Mouse (Mus musculus) CH12.LX (cell line): ENCODE results near the gene Ccdc162. TPM values are rescaled to one million over a fixed set of nuclear protein-coding genes. Genes with fewer than 3 reads are reported as not detected.

Experiments
- DNase-seq: peaks from one replicate; pipeline ENCODE4 v3.0.0-alpha.2; 2013; ENCODE audit errors: extremely low read depth
- H3K27ac ChIP-seq: 2 replicates; pipeline ENCODE4 v1.5.1; 2012; ENCODE audit warnings: low read depth, mild to moderate bottlenecking, control low read depth, moderate library complexity; ENCODE audit not compliant: insufficient read depth
- H3K27me3 ChIP-seq: replicated peaks from 2 replicates; pipeline ENCODE3; 2012; ENCODE audit warnings: inconsistent platforms
- H3K36me3 ChIP-seq, 2 experiments: replicated peaks in 1 of 2; 2 replicates each; pipeline versions ENCODE3 to v1.6.1; 2012; ENCODE audit warnings: inconsistent platforms in 1 of 2, low read length in 1 of 2, mild to moderate bottlenecking in 1 of 2, mixed read lengths in 1 of 2, moderate library complexity in 1 of 2; ENCODE audit not compliant: control insufficient read depth in 1 of 2, insufficient read depth in 1 of 2
- H3K4me1 ChIP-seq, 2 experiments: 2 replicates each; pipeline ENCODE4 v1.6.1; 2012; ENCODE audit warnings: inconsistent platforms in 1 of 2, moderate library complexity in 1 of 2; ENCODE audit not compliant: insufficient read depth in 2 of 2, control insufficient read depth in 1 of 2
- H3K4me2 ChIP-seq: 2 replicates; pipeline ENCODE4 v1.6.1; 2012; ENCODE audit warnings: low read depth, mild to moderate bottlenecking, control low read depth; ENCODE audit not compliant: poor library complexity, insufficient read depth, severe bottlenecking
- H3K4me3 ChIP-seq, 3 experiments: fragments of 150-350 bp in 1 of 3; sonication (generic) in 1 of 3; replicated peaks in 1 of 3; 2 replicates each; pipeline versions ENCODE3 to v1.5.1; 2011 to 2012; ENCODE audit warnings: low read depth in 2 of 3, low read length in 2 of 3, mild to moderate bottlenecking in 2 of 3, moderate library complexity in 2 of 3, control low read depth in 1 of 3, improper control_type of control experiment in 1 of 3, inconsistent platforms in 1 of 3, mixed read lengths in 1 of 3; ENCODE audit not compliant: poor library complexity in 1 of 3
- H3K79me2 ChIP-seq: replicated peaks from 2 replicates; pipeline ENCODE4 v1.6.1; 2012; ENCODE audit warnings: mild to moderate bottlenecking, moderate library complexity; ENCODE audit not compliant: control insufficient read depth, poor library complexity, insufficient read depth, severe bottlenecking; ENCODE audit errors: extremely low read depth
- H3K9ac ChIP-seq: 2 replicates; pipeline ENCODE4 v1.6.1; 2012; ENCODE audit warnings: low read depth, mild to moderate bottlenecking, control low read depth, moderate library complexity; ENCODE audit not compliant: insufficient read depth
- H3K9me3 ChIP-seq: replicated peaks from 2 replicates; pipeline ENCODE3; 2012; ENCODE audit warnings: low read length, inconsistent platforms, mixed read lengths
- BHLHE40 ChIP-seq: IDR thresholded peaks from 2 replicates; pipeline ENCODE4 v1.6.1; 2011; ENCODE audit warnings: mild to moderate bottlenecking, low read depth, low read length, improper control_type of control experiment
- CHD1 ChIP-seq: IDR thresholded peaks from 2 replicates; pipeline ENCODE4 v1.6.1; 2012; ENCODE audit warnings: low read depth, low read length, improper control_type of control experiment, inconsistent platforms
- CHD2 ChIP-seq: IDR thresholded peaks from 2 replicates; pipeline ENCODE4 v1.6.1; 2011; ENCODE audit warnings: low read length, improper control_type of control experiment
- CTCF ChIP-seq, 2 experiments: IDR thresholded peaks in 1 of 2; conservative IDR thresholded peaks in 1 of 2; 2 replicates each; pipeline ENCODE4 v1.5.1; 2011 to 2012; ENCODE audit warnings: low read depth in 2 of 2, low read length in 2 of 2, improper control_type of control experiment in 1 of 2, inconsistent platforms in 1 of 2, mild to moderate bottlenecking in 1 of 2, moderate library complexity in 1 of 2
- GABPA ChIP-seq: IDR thresholded peaks from 2 replicates; pipeline ENCODE4 v1.6.1; 2012; ENCODE audit warnings: low read depth, low read length, improper control_type of control experiment, inconsistent platforms; ENCODE audit not compliant: insufficient replicate concordance
- HCFC1 ChIP-seq: IDR thresholded peaks from 2 replicates; pipeline ENCODE4 v1.6.1; 2012; ENCODE audit warnings: low read depth, mild to moderate bottlenecking, inconsistent platforms, low read length, improper control_type of control experiment
- MAFK ChIP-seq: IDR thresholded peaks from 2 replicates; pipeline ENCODE4 v1.6.1; 2011; ENCODE audit warnings: low read length, improper control_type of control experiment; ENCODE audit not compliant: insufficient replicate concordance
- MAZ ChIP-seq: IDR thresholded peaks from 2 replicates; pipeline ENCODE4 v1.6.1; 2012; ENCODE audit warnings: low read depth, mild to moderate bottlenecking, inconsistent platforms, low read length, improper control_type of control experiment, moderate library complexity
- MYC ChIP-seq: IDR thresholded peaks from 2 replicates; pipeline ENCODE4 v1.6.1; 2011; ENCODE audit warnings: low read depth, mild to moderate bottlenecking, improper control_type of control experiment, low read length
- NRF1 ChIP-seq: IDR thresholded peaks from 2 replicates; pipeline ENCODE4 v1.6.1; 2014; ENCODE audit warnings: low read depth, mild to moderate bottlenecking, inconsistent platforms, low read length, improper control_type of control experiment, moderate library complexity
- PAX5 ChIP-seq: IDR thresholded peaks from 2 replicates; pipeline ENCODE4 v1.6.1; 2012; ENCODE audit warnings: low read length, inconsistent platforms, mixed read lengths
- POLR2A ChIP-seq: IDR thresholded peaks from 2 replicates; pipeline ENCODE4 v1.6.1; 2011; ENCODE audit warnings: low read depth, mild to moderate bottlenecking, improper control_type of control experiment, low read length
- POLR2AphosphoS2 ChIP-seq: IDR thresholded peaks from 2 replicates; pipeline ENCODE4 v1.6.1; 2011; ENCODE audit warnings: low read depth, low read length, improper control_type of control experiment
- RAD21 ChIP-seq: IDR thresholded peaks from 2 replicates; pipeline ENCODE4 v1.6.1; 2011; ENCODE audit warnings: low read depth, mild to moderate bottlenecking, low read length, improper control_type of control experiment, moderate library complexity
- RCOR1 ChIP-seq: conservative IDR thresholded peaks from 2 replicates; pipeline ENCODE4 v1.6.1; 2012; ENCODE audit warnings: low read depth, mild to moderate bottlenecking, inconsistent platforms, low read length, improper control_type of control experiment
- SIN3A ChIP-seq: IDR thresholded peaks from 2 replicates; pipeline ENCODE4 v1.6.1; 2012; ENCODE audit warnings: low read length, improper control_type of control experiment, inconsistent platforms
- SMC3 ChIP-seq: IDR thresholded peaks from 2 replicates; pipeline ENCODE4 v1.6.1; 2011; ENCODE audit warnings: low read depth, low read length, improper control_type of control experiment
- TBP ChIP-seq: conservative IDR thresholded peaks from 2 replicates; pipeline ENCODE4 v1.6.1; 2011; ENCODE audit warnings: low read depth, low read length, improper control_type of control experiment
- TCF12 ChIP-seq: IDR thresholded peaks from 2 replicates; pipeline ENCODE4 v1.6.1; 2014; ENCODE audit warnings: low read depth, mild to moderate bottlenecking, inconsistent platforms, low read length, improper control_type of control experiment
- ZMIZ1 ChIP-seq: IDR thresholded peaks from 2 replicates; pipeline ENCODE4 v1.6.1; 2012; ENCODE audit warnings: low read depth, mild to moderate bottlenecking, inconsistent platforms, low read length, improper control_type of control experiment
- ZNF384 ChIP-seq: IDR thresholded peaks from 2 replicates; pipeline ENCODE4 v1.6.1; 2012; ENCODE audit warnings: low read depth, low read length, improper control_type of control experiment, inconsistent platforms
- dilution Hi-C: fragments of 300-500 bp; cut with MboI; formaldehyde crosslinking; loops from 2 replicates; pipeline ENCODE4 v1.14.3; 2020; ENCODE audit warnings: low sequenced_read_pairs; ENCODE audit not compliant: extremely low pct_unique_long_range_greater_than_20kb, extremely low pct_ligation_motif_present
- in situ Hi-C: fragments of 300-500 bp; cut with MboI; formaldehyde crosslinking; loops from 3 replicates; pipeline ENCODE4 v1.14.3; 2019; ENCODE audit warnings: low sequenced_read_pairs, low pct_ligation_motif_present, low pct_unique_long_range_greater_than_20kb, mixed read lengths
- polyA plus RNA-seq: library from polyadenylated mRNA; unstranded; fragments of >175 nt; gene quantifications from 2 replicates; pipeline ENCODE4 v1.2.1, GENCODE M21; 2012; ENCODE audit warnings: low read depth; ENCODE audit not compliant: insufficient read length
- total RNA-seq, 2 experiments: library from RNA; depleted of rRNA; stranded (reverse); fragments of 300-350 nt in 1 of 2; fragments of >200 nt in 1 of 2; gene quantifications; 2 replicates each; pipeline ENCODE4 v1.2.3; 2012 to 2014

Gene Ccdc162
- total and polyA plus RNA-seq, 3 experiments = 0.64 to 1.3 (median 1.3) TPM

DNA sequence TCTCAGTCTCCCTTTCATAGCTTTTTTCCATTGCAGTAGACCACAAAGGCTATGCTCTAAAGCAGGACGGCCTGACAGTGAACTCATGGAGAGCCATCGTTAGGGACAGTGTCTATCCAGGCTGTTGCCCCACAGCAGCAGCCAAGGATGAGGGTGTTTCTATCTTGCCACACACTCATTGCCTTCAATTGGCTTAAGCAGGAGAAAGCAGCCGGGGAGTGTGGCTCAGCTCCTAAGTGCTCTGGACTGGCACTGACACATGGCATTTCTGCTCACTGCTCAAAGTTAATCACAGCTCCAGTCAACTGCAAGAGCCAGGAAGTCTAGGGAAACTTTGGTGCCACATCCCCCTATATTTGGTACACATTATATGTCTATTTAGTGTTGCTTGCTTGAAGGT is 64.9 kb downstream of the Ccdc162 start:
- H3K27me3 ChIP-seq = no peaks in the 10 kb centered on the region
- no peak overlapping the region for H3K4me2 ChIP-seq
- dilution Hi-C loops = no loop called here
- H3K4me3 ChIP-seq = no peak overlapping the region
- TF ChIP-seq MAZ = no peak
- no peak for TF ChIP-seq POLR2AphosphoS2
- TF ChIP-seq SIN3A = no peak
- TF ChIP-seq CTCF (conservative IDR thresholded peaks at IDR 0.05 in 1 of 2, IDR thresholded peaks at IDR 0.05 in 1 of 2; ENCODE audit: low read depth in 2 of 2, low read length in 2 of 2) = no peak
- TF ChIP-seq BHLHE40 = no peak
- no peak for TF ChIP-seq MAFK
- no peak for TF ChIP-seq HCFC1
- TF ChIP-seq PAX5 = no peak
- no peak for TF ChIP-seq POLR2A
- TF ChIP-seq GABPA = no peak
- no peak for TF ChIP-seq ZMIZ1
- TF ChIP-seq, all 38 proteins: peak for 0
- no peaks in the 10 kb centered on the region for H3K9me3 ChIP-seq
- no peak overlapping the region for H3K9ac ChIP-seq
- no peak overlapping the region for H3K27ac ChIP-seq
- in situ Hi-C loops = no loop called here
- no peaks in the 10 kb centered on the region for H3K79me2 ChIP-seq
- no peak for DNase-seq
- peaks cover 0 to 16% of the 10 kb centered on the region in 2 experiments; a peak in 2 of 4 replicates for H3K4me1 ChIP-seq
- no peaks in the 10 kb centered on the region for H3K36me3 ChIP-seq

GRCm38 (mm10) chr10:41649186-41649585 is 67.2 kb downstream of the Ccdc162 start:
- dilution Hi-C loops (no loop called here), in situ Hi-C loops (no loop called here)
- TF ChIP-seq MAZ = no peak
- TF ChIP-seq SMC3 = no peak
- no peak for TF ChIP-seq CTCF (conservative IDR thresholded peaks at IDR 0.05 in 1 of 2, IDR thresholded peaks at IDR 0.05 in 1 of 2; ENCODE audit: low read depth in 2 of 2, low read length in 2 of 2)
- no peak for TF ChIP-seq RAD21

DNA sequence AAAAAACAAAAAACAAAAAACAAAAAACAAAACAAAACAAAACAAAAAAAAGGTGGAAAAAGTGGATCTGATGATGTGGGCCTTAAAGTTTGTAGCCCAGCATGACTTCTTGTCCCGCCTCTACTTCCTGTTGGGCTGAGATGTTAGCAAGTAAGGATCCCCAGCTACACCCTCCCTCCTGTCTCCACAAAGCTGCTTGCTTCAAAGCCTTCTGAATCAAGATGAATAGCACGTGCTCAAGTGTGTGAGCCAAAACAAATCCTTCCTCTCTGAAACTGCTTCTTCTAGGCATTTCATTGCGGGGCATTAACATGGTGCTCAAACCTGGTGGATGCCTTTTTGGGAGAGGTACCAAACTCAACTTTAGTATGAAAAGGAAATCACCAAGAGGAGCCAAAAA is 77.7 kb downstream of the Ccdc162 start:
- in situ Hi-C loops (no loop called here), dilution Hi-C loops (no loop called here)
- Histone ChIP-seq H3K79me2 (no peaks in the 10 kb centered on the region), H3K27me3 (no peaks in the 10 kb centered on the region), H3K9me3 (no peaks in the 10 kb centered on the region), H3K36me3 (no peaks in the 10 kb centered on the region), H3K4me1 (peaks cover 0 to 21% of the 10 kb centered on the region in 2 experiments; a peak in 2 of 4 replicates), H3K9ac (no peak overlapping the region), H3K4me2 (no peak overlapping the region), H3K4me3 (no peak overlapping the region), H3K27ac (no peak overlapping the region)
- DNase-seq = no peak
- TF ChIP-seq RCOR1 = no peak
- no peak for TF ChIP-seq POLR2AphosphoS2
- TF ChIP-seq POLR2A = no peak
- TF ChIP-seq SMC3 = no peak
- TF ChIP-seq PAX5 = no peak
- TF ChIP-seq CHD2 = no peak
- no peak for TF ChIP-seq MYC
- no peak for TF ChIP-seq TBP
- TF ChIP-seq MAZ = no peak
- TF ChIP-seq BHLHE40 = no peak
- no peak for TF ChIP-seq TCF12
- TF ChIP-seq SIN3A = no peak
- no peak for TF ChIP-seq CTCF (conservative IDR thresholded peaks at IDR 0.05 in 1 of 2, IDR thresholded peaks at IDR 0.05 in 1 of 2; ENCODE audit: low read depth in 2 of 2, low read length in 2 of 2)
- no peak for TF ChIP-seq MAFK
- no peak for TF ChIP-seq NRF1
- TF ChIP-seq HCFC1 = no peak
- no peak for TF ChIP-seq CHD1
- no peak for TF ChIP-seq ZNF384

More at GRCm38 (mm10) chr10:41649186-41649585, 67.2 kb downstream of the Ccdc162 start:
- Histone ChIP-seq H3K9ac (no peak overlapping the region), H3K27me3 (no peaks in the 10 kb centered on the region), H3K4me3 (no peak overlapping the region), H3K27ac (no peak overlapping the region), H3K36me3 (no peaks in the 10 kb centered on the region), H3K4me1 (0 out of 4 replicates have a peak, but pooled peaks cover 0 to 5% of the 10 kb centered on the region in 2 experiments), H3K79me2 (no peaks in the 10 kb centered on the region), H3K4me2 (no peak overlapping the region), H3K9me3 (no peaks in the 10 kb centered on the region)
- no peak for DNase-seq
